Mouse (Mus musculus): ENCODE results near the gene Ifitm2. TPM values are rescaled to one million over a fixed set of nuclear protein-coding genes. Genes with fewer than 3 reads are reported as not detected.

Ifitm2 gene
- polyA plus RNA-seq, 1 experiment from 2014 or later, result 207 TPM

DNA sequence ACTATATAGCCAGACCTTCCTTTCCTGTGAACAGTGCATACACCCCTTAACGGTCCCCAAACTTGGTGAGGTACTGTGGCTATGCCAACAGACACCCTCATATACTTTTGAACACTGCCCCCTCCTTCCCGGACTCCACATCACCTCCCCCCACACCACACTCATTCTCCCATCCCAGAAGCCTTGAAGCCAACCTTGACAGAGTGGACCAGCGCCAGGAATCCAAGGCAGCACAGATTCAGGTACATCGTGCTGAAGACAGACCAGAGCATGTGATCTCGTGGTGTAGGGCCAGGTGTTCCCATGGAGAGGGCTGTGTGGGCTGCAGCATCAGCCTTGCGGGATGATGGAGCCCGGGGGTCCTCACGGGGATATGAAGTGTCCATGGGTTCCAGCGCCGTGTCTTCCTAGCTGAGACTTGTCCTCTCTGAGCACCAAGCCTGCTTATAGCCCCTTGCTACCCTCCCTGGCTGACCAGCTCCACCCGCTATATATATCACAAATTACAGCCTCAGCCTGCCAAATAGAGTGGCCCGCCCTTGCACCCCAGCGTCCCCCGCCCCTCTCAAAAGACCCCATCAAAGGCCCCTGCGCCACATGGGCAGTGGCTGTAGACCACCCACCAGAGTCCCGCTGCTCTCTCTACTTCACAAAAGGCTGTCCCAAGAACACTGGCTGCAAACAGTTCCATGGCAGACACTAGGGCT lies 5.8 kb downstream of the Ifitm2 start, which contains the start of gene Ifitm5:
Gene Ifitm5, minus strand, starts transcription at position 468 of the 707 bp plus-strand sequence.
- no peaks in the 10 kb centered on the region; the same call in 1 of the 2 replicates for H3K4me1 ChIP-seq (ENCODE audit: control insufficient read depth, insufficient read depth, low read length)
- H3K4me2 ChIP-seq, result no peak within 1 kb of the TSS
- H3K36me3 ChIP-seq (ENCODE audit: control insufficient read depth, insufficient read depth, low read length), result no peaks in the 10 kb centered on the region
- no peaks in the 10 kb centered on the region for H3K27me3 ChIP-seq (ENCODE audit: control insufficient read depth, insufficient read depth, low read length)
- no peak within 1 kb of the TSS for H3K27ac ChIP-seq (ENCODE audit: low read depth, low read length)
- H3K9me3 ChIP-seq (ENCODE audit: control insufficient read depth, low read length), result no peaks in the 10 kb centered on the region
- ATAC-seq (ENCODE audit: low FRiP score), result no peak
- WGBS, result 83% methylated on average over 16 of the region's 16 CpGs
- H3K4me3 ChIP-seq (ENCODE audit: low read depth, low read length), result no peak within 1 kb of the TSS
- DNase-seq (ENCODE audit: low spot score, missing footprints), result no peak
- H3K9ac ChIP-seq (ENCODE audit: low read length), result no peak within 1 kb of the TSS

GRCm38 (mm10) chr7:140949255-140949654 lies 6.5 kb downstream of the Ifitm2 start:
- Histone ChIP-seq H3K9me3 (ENCODE audit: control insufficient read depth, low read length) (no peaks in the 10 kb centered on the region), H3K9ac (ENCODE audit: low read length) (no peak overlapping the region), H3K4me3 (ENCODE audit: low read depth, low read length) (no peak overlapping the region), H3K4me1 (ENCODE audit: control insufficient read depth, insufficient read depth, low read length) (no peaks in the 10 kb centered on the region), H3K36me3 (ENCODE audit: control insufficient read depth, insufficient read depth, low read length) (no peaks in the 10 kb centered on the region), H3K27me3 (ENCODE audit: control insufficient read depth, insufficient read depth, low read length) (no peaks in the 10 kb centered on the region), H3K27ac (ENCODE audit: low read depth, low read length) (no peak overlapping the region), H3K4me2 (no peak overlapping the region)
- 82% methylated on average over 6 of the region's 6 CpGs for WGBS
- DNase-seq (ENCODE audit: low spot score, missing footprints) (no peak), ATAC-seq (ENCODE audit: low FRiP score) (no peak)

DNA sequence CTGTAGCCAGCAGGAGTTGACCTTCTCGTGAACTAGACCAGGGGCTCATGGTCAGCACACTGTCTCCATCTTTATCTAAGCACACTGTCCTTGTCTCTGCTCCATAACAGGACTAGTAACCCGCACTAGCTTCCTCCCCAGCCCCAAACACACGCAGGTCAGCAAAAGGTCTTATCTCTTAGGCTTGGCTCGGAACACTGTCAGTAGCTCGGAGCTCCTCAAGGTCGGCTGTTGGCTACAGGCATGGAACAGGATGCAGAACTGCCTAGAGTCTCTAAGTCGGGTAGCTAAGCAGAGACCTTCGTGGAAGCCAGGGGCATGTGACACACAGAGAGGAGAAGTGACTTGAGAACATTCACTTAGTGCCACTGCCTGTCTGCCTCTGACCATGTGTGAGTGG lies 7.6 kb downstream of the Ifitm2 start:
- H3K4me3 ChIP-seq (ENCODE audit: low read depth, low read length), result no peak overlapping the region
- no peaks in the 10 kb centered on the region for H3K9me3 ChIP-seq (ENCODE audit: control insufficient read depth, low read length)
- H3K27me3 ChIP-seq (ENCODE audit: control insufficient read depth, insufficient read depth, low read length), result no peaks in the 10 kb centered on the region
- H3K36me3 ChIP-seq (ENCODE audit: control insufficient read depth, insufficient read depth, low read length), result no peaks in the 10 kb centered on the region
- ATAC-seq (ENCODE audit: low FRiP score), result no peak
- H3K4me1 ChIP-seq (ENCODE audit: control insufficient read depth, insufficient read depth, low read length), result no peaks in the 10 kb centered on the region
- no peak overlapping the region for H3K27ac ChIP-seq (ENCODE audit: low read depth, low read length)
- DNase-seq (ENCODE audit: low spot score, missing footprints), result no peak
- H3K4me2 ChIP-seq, result no peak overlapping the region
- H3K9ac ChIP-seq (ENCODE audit: low read length), result no peak overlapping the region
- 91% methylated on average over 8 of the region's 8 CpGs for WGBS

- no peak overlapping the region for H3K4me2 ChIP-seq
- H3K36me3 ChIP-seq (ENCODE audit: control insufficient read depth, insufficient read depth, low read length), result no peaks in the 10 kb centered on the region
- no peak overlapping the region for H3K9ac ChIP-seq (ENCODE audit: low read length)
- H3K27me3 ChIP-seq (ENCODE audit: control insufficient read depth, insufficient read depth, low read length), result no peaks in the 10 kb centered on the region
- H3K4me1 ChIP-seq (ENCODE audit: control insufficient read depth, insufficient read depth, low read length), result peaks cover 2% of the 10 kb centered on the region; the same call in 1 of the 2 replicates
- no peaks in the 10 kb centered on the region for H3K9me3 ChIP-seq (ENCODE audit: control insufficient read depth, low read length)
- H3K4me3 ChIP-seq (ENCODE audit: low read depth, low read length), result no peak overlapping the region
- H3K27ac ChIP-seq (ENCODE audit: low read depth, low read length), result no peak overlapping the region
- ATAC-seq (ENCODE audit: low FRiP score) (no peak), DNase-seq (ENCODE audit: low spot score, missing footprints) (no peak)
- 70% methylated on average over 7 of the region's 7 CpGs for WGBS
Observed at GRCm38 (mm10) chr7:140946980-140947379, 8.8 kb downstream of the Ifitm2 start.

DNA sequence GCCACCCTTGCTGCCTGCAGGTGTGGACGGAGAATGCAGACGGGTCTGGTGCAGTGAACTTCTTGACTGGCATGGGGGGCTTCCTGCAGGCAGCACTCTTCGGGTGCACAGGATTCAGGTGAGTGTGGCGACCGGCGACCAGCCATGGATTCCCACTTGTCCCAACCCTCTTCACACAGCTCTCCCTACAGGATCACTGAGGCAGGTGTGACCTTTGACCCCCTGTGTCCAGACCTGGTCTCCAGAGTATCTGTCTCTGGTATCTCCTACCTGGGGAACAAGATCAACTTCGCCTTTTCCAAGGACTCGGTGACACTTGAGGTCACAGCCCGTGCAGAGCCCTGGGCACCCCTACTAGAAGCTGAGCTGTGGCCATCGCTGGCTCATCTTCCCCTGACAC lies 9.5 kb downstream of the Ifitm2 start:
- Histone ChIP-seq H3K4me3 (ENCODE audit: low read depth, low read length) (no peak overlapping the region), H3K9ac (ENCODE audit: low read length) (no peak overlapping the region), H3K36me3 (ENCODE audit: control insufficient read depth, insufficient read depth, low read length) (no peaks in the 10 kb centered on the region), H3K27ac (ENCODE audit: low read depth, low read length) (no peak overlapping the region), H3K27me3 (ENCODE audit: control insufficient read depth, insufficient read depth, low read length) (no peaks in the 10 kb centered on the region), H3K4me2 (no peak overlapping the region), H3K9me3 (ENCODE audit: control insufficient read depth, low read length) (no peaks in the 10 kb centered on the region), H3K4me1 (ENCODE audit: control insufficient read depth, insufficient read depth, low read length) (peaks cover 2% of the 10 kb centered on the region; the same call in 1 of the 2 replicates)
- ATAC-seq (ENCODE audit: low FRiP score) (no peak), DNase-seq (ENCODE audit: low spot score, missing footprints) (no peak)
- WGBS, result 92% methylated on average over 10 of the region's 10 CpGs

DNA sequence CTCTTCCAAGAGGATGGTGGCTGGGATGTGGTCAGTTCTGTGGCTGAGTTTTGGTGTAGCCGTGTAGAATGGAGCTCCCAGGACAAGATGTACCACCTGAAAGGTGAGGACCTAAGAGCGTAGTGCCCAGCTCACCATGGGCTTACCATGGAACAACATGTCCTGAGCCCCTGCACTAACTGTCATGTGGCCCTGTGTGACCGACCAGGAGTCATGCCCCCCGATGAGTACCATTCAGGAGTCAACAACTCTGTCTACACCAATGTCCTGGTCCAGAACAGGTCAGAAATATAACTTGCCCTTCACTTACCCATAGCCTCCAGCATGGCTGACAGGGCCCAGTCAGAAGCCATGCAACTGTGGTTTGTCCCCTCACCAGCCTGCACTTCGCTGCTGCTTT lies 10.5 kb downstream of the Ifitm2 start:
- H3K9me3 ChIP-seq (ENCODE audit: control insufficient read depth, low read length), result no peaks in the 10 kb centered on the region
- no peaks in the 10 kb centered on the region for H3K27me3 ChIP-seq (ENCODE audit: control insufficient read depth, insufficient read depth, low read length)
- 89% methylated on average over 5 of the region's 5 CpGs for WGBS
- no peak overlapping the region for H3K4me2 ChIP-seq
- H3K27ac ChIP-seq (ENCODE audit: low read depth, low read length), result no peak overlapping the region
- no peak for DNase-seq (ENCODE audit: low spot score, missing footprints)
- no peak for ATAC-seq (ENCODE audit: low FRiP score)
- peaks cover 5% of the 10 kb centered on the region; the same call in 1 of the 2 replicates for H3K4me1 ChIP-seq (ENCODE audit: control insufficient read depth, insufficient read depth, low read length)
- no peaks in the 10 kb centered on the region for H3K36me3 ChIP-seq (ENCODE audit: control insufficient read depth, insufficient read depth, low read length)
- H3K9ac ChIP-seq (ENCODE audit: low read length), result no peak overlapping the region
- H3K4me3 ChIP-seq (ENCODE audit: low read depth, low read length), result no peak overlapping the region

GRCm38 (mm10) chr7:140944236-140944635 lies 11.6 kb downstream of the Ifitm2 start:
- H3K4me3 ChIP-seq (ENCODE audit: low read depth, low read length), result no peak overlapping the region
- 92% methylated on average over 7 of the region's 7 CpGs for WGBS
- ATAC-seq (ENCODE audit: low FRiP score) (no peak), DNase-seq (ENCODE audit: low spot score, missing footprints) (no peak)
- no peak overlapping the region for H3K4me2 ChIP-seq
- no peaks in the 10 kb centered on the region for H3K27me3 ChIP-seq (ENCODE audit: control insufficient read depth, insufficient read depth, low read length)
- H3K9me3 ChIP-seq (ENCODE audit: control insufficient read depth, low read length), result no peaks in the 10 kb centered on the region
- peaks cover 5% of the 10 kb centered on the region; the same call in 1 of the 2 replicates for H3K4me1 ChIP-seq (ENCODE audit: control insufficient read depth, insufficient read depth, low read length)
- H3K9ac ChIP-seq (ENCODE audit: low read length), result no peak overlapping the region
- no peak overlapping the region for H3K27ac ChIP-seq (ENCODE audit: low read depth, low read length)
- no peaks in the 10 kb centered on the region for H3K36me3 ChIP-seq (ENCODE audit: control insufficient read depth, insufficient read depth, low read length)

GRCm38 (mm10) chr7:140943356-140943755 lies 12.4 kb downstream of the Ifitm2 start:
- ATAC-seq (ENCODE audit: low FRiP score) (no peak), DNase-seq (ENCODE audit: low spot score, missing footprints) (no peak)
- WGBS, result 91% methylated on average over 4 of the region's 4 CpGs
- no peak overlapping the region for H3K9ac ChIP-seq (ENCODE audit: low read length)
- no peaks in the 10 kb centered on the region for H3K27me3 ChIP-seq (ENCODE audit: control insufficient read depth, insufficient read depth, low read length)
- no peak overlapping the region for H3K4me3 ChIP-seq (ENCODE audit: low read depth, low read length)
- H3K4me2 ChIP-seq, result no peak overlapping the region
- no peaks in the 10 kb centered on the region for H3K36me3 ChIP-seq (ENCODE audit: control insufficient read depth, insufficient read depth, low read length)
- no peak overlapping the region for H3K27ac ChIP-seq (ENCODE audit: low read depth, low read length)
- H3K9me3 ChIP-seq (ENCODE audit: control insufficient read depth, low read length), result no peaks in the 10 kb centered on the region
- H3K4me1 ChIP-seq (ENCODE audit: control insufficient read depth, insufficient read depth, low read length), result peaks cover 5% of the 10 kb centered on the region; the same call in 1 of the 2 replicates

DNA sequence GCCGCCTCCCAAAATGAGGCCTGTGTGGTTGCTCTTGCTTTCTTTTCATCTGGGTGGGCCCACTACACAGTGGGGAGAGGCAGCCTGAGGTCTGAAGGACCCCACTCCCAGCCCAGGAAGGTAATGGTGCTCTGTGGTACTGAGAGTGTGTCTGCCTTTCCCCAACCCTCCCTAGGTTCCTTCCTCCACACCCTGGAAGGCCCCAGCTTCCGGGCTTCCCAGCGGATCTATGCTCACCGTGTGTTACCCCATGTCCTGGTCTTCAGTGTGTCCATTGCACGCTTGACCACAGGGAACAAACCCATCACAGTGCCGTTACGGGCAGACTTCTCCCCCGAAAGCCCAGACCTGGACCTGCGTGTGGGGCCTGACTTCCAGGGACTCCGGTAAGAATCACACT lies 13.0 kb downstream of the Ifitm2 start:
- H3K4me2 ChIP-seq, result no peak overlapping the region
- H3K36me3 ChIP-seq (ENCODE audit: control insufficient read depth, insufficient read depth, low read length), result no peaks in the 10 kb centered on the region
- H3K4me3 ChIP-seq (ENCODE audit: low read depth, low read length), result no peak overlapping the region
- H3K9me3 ChIP-seq (ENCODE audit: control insufficient read depth, low read length), result no peaks in the 10 kb centered on the region
- peaks cover 5% of the 10 kb centered on the region; the same call in 1 of the 2 replicates for H3K4me1 ChIP-seq (ENCODE audit: control insufficient read depth, insufficient read depth, low read length)
- no peaks in the 10 kb centered on the region for H3K27me3 ChIP-seq (ENCODE audit: control insufficient read depth, insufficient read depth, low read length)
- no peak overlapping the region for H3K9ac ChIP-seq (ENCODE audit: low read length)
- no peak overlapping the region for H3K27ac ChIP-seq (ENCODE audit: low read depth, low read length)
- no peak for ATAC-seq (ENCODE audit: low FRiP score)
- DNase-seq (ENCODE audit: low spot score, missing footprints), result no peak
- WGBS, result 94% methylated on average over 10 of the region's 10 CpGs
